ENCODE assay signal across 8 mouse cellular contexts in genomic region chr6:30546571-30547273, GRCm38 (mm10). TPM values are rescaled to one million over a fixed set of nuclear protein-coding genes. Genes with fewer than 3 reads are reported as not detected.
DNase-seq lines count a peak whose midpoint lies in the region; ATAC-seq and TF ChIP-seq lines count a peak whose summit lies in the region.

No protein-coding gene starts in this region.

- whole genome bisulfite sequencing in intestine, embryonic 15.5 days, result 16% methylated on average over 17 of the region's 17 CpGs
- WGBS in stomach, postnatal 0 days, result 17% methylated on average over 17 of the region's 17 CpGs

- H3K36me3 ChIP-seq in intestine, embryonic 15.5 days, result no peaks in the 10 kb centered on the region
- H3K36me3 ChIP-seq in stomach, postnatal 0 days (ENCODE audit: control insufficient read depth, insufficient read depth, low read length), result no peaks in the 10 kb centered on the region

- no peaks in the 10 kb centered on the region for H3K27me3 ChIP-seq in intestine, embryonic 15.5 days (replicated peaks)
- H3K27me3 ChIP-seq in stomach, postnatal 0 days (ENCODE audit: control insufficient read depth, insufficient read depth, low read length), result no peaks in the 10 kb centered on the region

- no peak overlapping the region; the same call in 1 of the 2 replicates for H3K4me3 ChIP-seq in embryonic fibroblast, embryonic 13.5 days (ENCODE audit: insufficient read depth, low read length)
- peak overlapping the region; percentile 17 for H3K4me3 ChIP-seq in intestine, embryonic 15.5 days (replicated peaks)
- peak overlapping the region; percentile 29 for H3K4me3 ChIP-seq in stomach, postnatal 0 days (ENCODE audit: low read depth, low read length)

- no peak overlapping the region for H3K9ac ChIP-seq in intestine, embryonic 15.5 days
- peak overlapping the region; percentile 38; the same call in 1 of the 2 replicates for H3K9ac ChIP-seq in stomach, postnatal 0 days (ENCODE audit: low read length)

- TF ChIP-seq CTCF in embryonic fibroblast, embryonic 13.5 days (IDR thresholded peaks at IDR 0.05; ENCODE audit: borderline replicate concordance, insufficient read depth, low read length), result no peak
- TF ChIP-seq CTCF in stomach, postnatal 0 days (IDR thresholded peaks at IDR 0.05; ENCODE audit: low read depth), result no peak

- TF ChIP-seq POLR2A in embryonic fibroblast, embryonic 13.5 days (IDR thresholded peaks at IDR 0.05; ENCODE audit: low read depth, low read length), result no peak

- peak overlapping the region; percentile 58 for H3K4me2 ChIP-seq in intestine, embryonic 15.5 days (replicated peaks)
- peak overlapping the region; percentile 48 for H3K4me2 ChIP-seq in stomach, postnatal 0 days (replicated peaks; ENCODE audit: low read depth)

- peak; percentile 39 for DNase-seq in right cerebral cortex, postnatal 4 days
- no peak for DNase-seq in right cerebral cortex, adult 18-20 months
- peak; percentile 75 for DNase-seq in brain, adult 2 months (ENCODE audit: low read depth, low spot score)
- DNase-seq in stomach, postnatal 0 days (ENCODE audit: low spot score), result peak; percentile 36
- no peak for DNase-seq in layer of hippocampus, adult 8-10 months (ENCODE audit: low spot score in 2 of 2)

- H3K27ac ChIP-seq in embryonic fibroblast, embryonic 13.5 days (ENCODE audit: insufficient read depth, low read length), result peak overlapping the region; percentile 78
- H3K27ac ChIP-seq in intestine, embryonic 15.5 days, result peak overlapping the region; percentile 81
- peak overlapping the region; percentile 84 for H3K27ac ChIP-seq in stomach, postnatal 0 days (replicated peaks)

- TF ChIP-seq EP300 in stomach, postnatal 0 days (optimal IDR thresholded peaks at IDR 0.05), result no peak

- H3K9me3 ChIP-seq in intestine, embryonic 15.5 days, result no peaks in the 10 kb centered on the region
- H3K9me3 ChIP-seq in stomach, postnatal 0 days (ENCODE audit: control insufficient read depth, low read length), result no peaks in the 10 kb centered on the region

- peak; percentile 52 for ATAC-seq in intestine, embryonic 15.5 days
- ATAC-seq in megakaryocyte-erythroid progenitor cell, adult 5-6 weeks (replicated peaks; ENCODE audit: low FRiP score, low TSS enrichment, poor library complexity, severe bottlenecking), result peak; percentile 57
- ATAC-seq in stomach, postnatal 0 days (ENCODE audit: low FRiP score, low TSS enrichment), result peak; percentile 73; the same call in 1 of the 2 replicates

- H3K4me1 ChIP-seq in embryonic fibroblast, embryonic 13.5 days (ENCODE audit: control insufficient read depth, insufficient read depth, low read length), result peaks cover 8% of the 10 kb centered on the region
- peaks cover 22% of the 10 kb centered on the region for H3K4me1 ChIP-seq in intestine, embryonic 15.5 days (replicated peaks)
- H3K4me1 ChIP-seq in stomach, postnatal 0 days (replicated peaks; ENCODE audit: control insufficient read depth, insufficient read depth), result peaks cover 5% of the 10 kb centered on the region

RNA-seq across cellular contexts. Expression of gene Cpa2, which starts 5.3 kb away (rescaled TPM):
- 1.2 TPM in 1 of 2 replicates, not detected in the other for polyA plus RNA-seq in embryonic fibroblast, embryonic 13.5 days (2011; ENCODE audit: insufficient read length, low read depth, missing spikeins)
- polyA plus RNA-seq in intestine, embryonic 15.5 days (2015; fragmentation: Nextera tagmentation; extraction: Ambion mirVana), result 327 and 654 TPM in 2 replicates
- not detected in 2 replicates for total RNA-seq in megakaryocyte-erythroid progenitor cell, adult 5-6 weeks (2014; fragmentation: Nextera tagmentation)
- not detected in 2 replicates for total RNA-seq in megakaryocyte-erythroid progenitor cell, adult 5-6 weeks (2017)
- polyA plus RNA-seq in stomach, postnatal 0 days (2015; fragmentation: Nextera tagmentation; extraction: Ambion mirVana), result 1.7 and 2.6 TPM in 2 replicates
- total RNA-seq in layer of hippocampus, adult 8-10 months (2022), result 1 to 10 TPM; 1.4 to 2.5 (median 1.9) TPM

RNA-seq across cellular contexts. Expression of gene Cpa4, which starts 21.4 kb away (rescaled TPM):
- polyA plus RNA-seq in embryonic fibroblast, embryonic 13.5 days (2011; ENCODE audit: insufficient read length, low read depth, missing spikeins), result 1.5 and 2.1 TPM in 2 replicates
- polyA plus RNA-seq in intestine, embryonic 15.5 days (2015; fragmentation: Nextera tagmentation; extraction: Ambion mirVana), result 0.59 and 0.77 TPM in 2 replicates
- not detected in 2 replicates for total RNA-seq in megakaryocyte-erythroid progenitor cell, adult 5-6 weeks (2014; fragmentation: Nextera tagmentation)
- total RNA-seq in megakaryocyte-erythroid progenitor cell, adult 5-6 weeks (2017), result not detected in 2 replicates
- 32.7 and 33.7 TPM in 2 replicates for polyA plus RNA-seq in stomach, postnatal 0 days (2015; fragmentation: Nextera tagmentation; extraction: Ambion mirVana)
- total RNA-seq in layer of hippocampus, adult 8-10 months (2022), result under 1 TPM in 2 of 4 experiments, not detected in 2; 0.13 to 0.16 TPM

RNA-seq across cellular contexts. Expression of gene Ssmem1, which starts 37.1 kb away (rescaled TPM):
- not detected in 2 replicates for polyA plus RNA-seq in embryonic fibroblast, embryonic 13.5 days (2011; ENCODE audit: insufficient read length, low read depth, missing spikeins)
- polyA plus RNA-seq in intestine, embryonic 15.5 days (2015; fragmentation: Nextera tagmentation; extraction: Ambion mirVana), result not detected in 2 replicates
- total RNA-seq in megakaryocyte-erythroid progenitor cell, adult 5-6 weeks (2014; fragmentation: Nextera tagmentation), result not detected in 2 replicates
- not detected in 2 replicates for total RNA-seq in megakaryocyte-erythroid progenitor cell, adult 5-6 weeks (2017)
- not detected in 2 replicates for polyA plus RNA-seq in stomach, postnatal 0 days (2015; fragmentation: Nextera tagmentation; extraction: Ambion mirVana)
- total RNA-seq in layer of hippocampus, adult 8-10 months (2022), result 1 to 10 TPM in 3 of 4 experiments, under 1 TPM in 1; 0.39 to 1.5 (median 1.1) TPM

RNA-seq across cellular contexts. Expression of gene Tmem209, which starts 37.1 kb away (rescaled TPM):
- polyA plus RNA-seq in embryonic fibroblast, embryonic 13.5 days (2011; ENCODE audit: insufficient read length, low read depth, missing spikeins), result 68.8 and 84.7 TPM in 2 replicates
- 31.5 and 33.6 TPM in 2 replicates for polyA plus RNA-seq in intestine, embryonic 15.5 days (2015; fragmentation: Nextera tagmentation; extraction: Ambion mirVana)
- total RNA-seq in megakaryocyte-erythroid progenitor cell, adult 5-6 weeks (2014; fragmentation: Nextera tagmentation), result 51.7 and 62.6 TPM in 2 replicates
- total RNA-seq in megakaryocyte-erythroid progenitor cell, adult 5-6 weeks (2017), result 35.8 and 46.2 TPM in 2 replicates
- 13.0 and 13.7 TPM in 2 replicates for polyA plus RNA-seq in stomach, postnatal 0 days (2015; fragmentation: Nextera tagmentation; extraction: Ambion mirVana)
- total RNA-seq in layer of hippocampus, adult 8-10 months (2022), result 10 to 100 TPM; 21.4 to 25.7 (median 24.1) TPM

Comparison
In these comparisons a context has a peak if more than half of its experiments do, and no peak if none do; other contexts are left out.
1. DNase-seq: peak in right cerebral cortex, postnatal 4 days (single experiment), brain, adult 2 months (single experiment) and stomach, postnatal 0 days (single experiment); none in right cerebral cortex, adult 18-20 months (single experiment) and layer of hippocampus, adult 8-10 months (0 of 2).
2. RNA of gene Cpa2, which starts 5.3 kb away (polyA plus RNA-seq): 327 to 654 TPM in intestine, embryonic 15.5 days; 1.7 to 2.6 TPM in stomach, postnatal 0 days and 1.2 TPM in embryonic fibroblast, embryonic 13.5 days; every median in the first group is over 10 times any median in the second.
3. RNA of gene Cpa4, which starts 21.4 kb away (polyA plus RNA-seq): 32.7 to 33.7 TPM in stomach, postnatal 0 days; 1.5 to 2.1 TPM in embryonic fibroblast, embryonic 13.5 days and 0.59 to 0.77 TPM in intestine, embryonic 15.5 days; every median in the first group is over 10 times any median in the second.
4. Peak in every context shown above with its lines, with median percentiles within 50 percentile points of each other: H3K27ac ChIP-seq and ATAC-seq.